Mouse (Mus musculus): ENCODE data around the gene Bcas3.

DNA sequence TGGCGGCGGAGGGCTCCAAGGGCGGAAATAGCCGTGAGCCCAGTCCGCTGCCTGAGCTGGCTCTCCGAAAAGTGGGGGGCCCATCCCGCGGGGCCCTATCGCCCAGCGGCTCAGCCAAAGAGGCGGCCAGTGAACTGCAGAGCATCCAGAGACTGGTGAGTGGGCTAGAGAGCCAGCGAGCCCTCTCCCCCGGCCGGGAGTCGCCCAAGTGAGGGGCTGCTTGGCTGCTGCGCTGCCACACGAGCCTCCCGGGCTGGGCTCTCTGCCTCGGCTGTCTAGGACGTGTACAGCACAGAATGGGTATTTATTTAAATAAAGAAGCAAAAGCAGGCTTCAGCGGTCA, 487.8 kb downstream of the Bcas3 start:
- TF ChIP-seq CTCF (IDR thresholded peaks at IDR 0.05; ENCODE audit: low read depth): no peak
- no peak for TF ChIP-seq EP300 (IDR thresholded peaks at IDR 0.05; ENCODE audit: low read depth)
